Mouse (Mus musculus) cerebellum, postnatal 25 days (tissue): ENCODE measurements around the gene Ralgapa1.
A peak's percentile ranks its signal among the peaks of the same experiment; 100 is the strongest.

Experiments used
- DNase-seq, 2 experiments: peaks; one replicate each; pipeline ENCODE4 v3.0.0; 2021; ENCODE audit warnings: mixed read lengths in 2 of 2

Ralgapa1 gene

GRCm38 (mm10) chr12:55820661-55821314 lies at the start of gene Ralgapa1:
Gene Ralgapa1 (minus strand): TSS chr12:55821167.
- DNase-seq, result peak; percentile 90 to 92

GRCm38 (mm10) chr12:55869622-55870322 lies 48.8 kb upstream of the Ralgapa1 start:
- DNase-seq, result no peak

GRCm38 (mm10) chr12:55867738-55868137 lies 46.8 kb upstream of the Ralgapa1 start:
- no peak for DNase-seq

GRCm38 (mm10) chr12:55860631-55861030 lies 39.7 kb upstream of the Ralgapa1 start:
- DNase-seq, result no peak

GRCm38 (mm10) chr12:55859409-55860349 lies 38.7 kb upstream of the Ralgapa1 start:
- no peak for DNase-seq

- no peak for DNase-seq
Measured at GRCm38 (mm10) chr12:55850650-55851049, 29.7 kb upstream of the Ralgapa1 start.

GRCm38 (mm10) chr12:55847851-55848250 lies 26.9 kb upstream of the Ralgapa1 start:
- DNase-seq, result no peak

- DNase-seq, result peak in 1 of 2 experiments; percentile 50
Measured at GRCm38 (mm10) chr12:55846741-55847140, 25.8 kb upstream of the Ralgapa1 start.

- DNase-seq, result no peak
Measured at GRCm38 (mm10) chr12:55837495-55837894, 16.5 kb upstream of the Ralgapa1 start.

GRCm38 (mm10) chr12:55836199-55836951 lies 15.4 kb upstream of the Ralgapa1 start, which contains the start of gene Brms1l:
Gene Brms1l (plus strand): TSS chr12:55836324.
- peak; percentile 95 to 97 for DNase-seq

- DNase-seq, result no peak
Measured at GRCm38 (mm10) chr12:55835857-55836198, 14.9 kb upstream of the Ralgapa1 start.

GRCm38 (mm10) chr12:55834891-55835290 lies 13.9 kb upstream of the Ralgapa1 start:
- DNase-seq, result no peak

GRCm38 (mm10) chr12:55833906-55834625 lies 13.1 kb upstream of the Ralgapa1 start:
- no peak for DNase-seq

- no peak for DNase-seq
Measured at GRCm38 (mm10) chr12:55832961-55833360, 12.0 kb upstream of the Ralgapa1 start.

GRCm38 (mm10) chr12:55831101-55831500 lies 10.1 kb upstream of the Ralgapa1 start:
- DNase-seq, result peak; percentile 75 to 84

GRCm38 (mm10) chr12:55825537-55825936 lies 4.6 kb upstream of the Ralgapa1 start:
- DNase-seq, result no peak

GRCm38 (mm10) chr12:55824027-55824426 lies 3.1 kb upstream of the Ralgapa1 start:
- no peak for DNase-seq

GRCm38 (mm10) chr12:55820119-55820660 lies 777 bp downstream of the Ralgapa1 start:
- peak in 1 of 2 experiments; percentile 58 for DNase-seq

- DNase-seq, result no peak
Measured at GRCm38 (mm10) chr12:55816488-55816887, 4.5 kb downstream of the Ralgapa1 start.

- DNase-seq, result no peak
Measured at GRCm38 (mm10) chr12:55805035-55805434, 15.9 kb downstream of the Ralgapa1 start.

GRCm38 (mm10) chr12:55801131-55801530 lies 19.8 kb downstream of the Ralgapa1 start:
- DNase-seq, result no peak
